Mouse (Mus musculus) inflammation-experienced regulatory T-cells (primary cell): ENCODE data around the gene Gm16181. TPM values are rescaled to one million over a fixed set of nuclear protein-coding genes. Genes with fewer than 3 reads are reported as not detected.

Experiments used
- polyA plus RNA-seq, 2 experiments: library from polyadenylated mRNA; unstranded; fragments of 100-300 nt; shearing (Covaris generic); gene quantifications; one replicate each; pipeline ENCODE4 v1.2.1; 2017

Gene Gm16181
- not detected for polyA plus RNA-seq

DNA sequence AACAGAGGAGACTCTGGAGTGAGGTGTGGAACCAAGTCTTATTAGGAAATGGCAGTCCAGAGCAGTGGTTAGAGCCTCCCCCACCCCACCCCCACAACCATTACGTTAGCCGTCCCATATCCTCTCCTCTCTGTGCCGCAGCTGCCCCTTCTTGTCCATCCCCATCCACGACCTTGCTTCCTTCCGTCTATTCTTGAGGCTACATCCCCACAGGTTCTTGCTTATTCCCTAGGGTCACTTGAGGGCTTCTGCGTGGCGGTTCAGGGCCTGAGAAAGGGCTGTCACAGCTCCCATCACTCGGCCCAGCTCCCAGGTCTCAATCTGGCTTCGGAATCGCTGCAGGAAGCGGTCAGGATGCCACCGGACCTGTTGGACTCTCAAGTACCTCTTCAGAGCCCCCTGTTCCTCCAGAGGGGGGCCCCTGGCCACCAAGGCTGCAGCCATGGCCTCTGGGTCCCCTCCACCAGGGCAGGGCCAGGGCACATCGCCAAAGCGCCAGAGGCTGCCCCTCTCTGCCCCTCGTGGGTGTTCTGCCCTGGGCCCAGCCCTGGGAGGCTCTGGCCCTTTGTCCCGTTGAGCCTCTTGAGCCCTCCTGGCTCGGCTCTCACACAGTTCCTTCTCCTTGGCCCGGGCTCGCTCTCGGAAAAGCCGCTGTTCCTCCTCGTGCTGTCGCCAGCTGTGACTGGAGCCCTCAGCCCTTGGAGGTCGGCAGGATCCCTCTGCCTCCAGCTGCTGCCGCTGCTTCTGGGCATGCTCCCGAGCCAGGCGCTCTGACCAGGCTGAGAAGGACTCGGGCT is at the start of gene Gm16181:
Gm16181 (plus strand) TSS at position 679 of the 797 bp plus-strand sequence.

DNA sequence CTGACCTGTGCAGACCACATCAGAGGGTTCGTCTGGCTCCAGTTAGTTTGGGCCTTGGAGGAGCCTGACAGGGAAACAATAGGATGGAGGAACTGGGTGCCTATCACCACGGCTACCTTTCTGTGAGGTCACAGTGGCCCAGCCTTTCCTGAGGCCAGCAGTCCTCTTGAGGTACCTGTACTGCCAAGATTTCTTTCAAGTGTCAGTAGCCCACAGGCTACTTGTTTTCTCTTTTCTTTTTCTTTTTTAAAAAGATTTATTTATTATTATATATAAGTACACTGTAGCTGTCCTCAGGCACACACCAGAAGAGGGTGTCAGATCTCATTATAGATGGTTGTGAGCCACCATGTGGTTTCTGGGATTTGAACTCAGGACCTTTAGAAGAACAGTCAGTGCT is 44.7 kb upstream of the Gm16181 start, which contains the start of gene Aif1:
Aif1 (minus strand) TSS at position 101 of the 400 bp plus-strand sequence.

DNA sequence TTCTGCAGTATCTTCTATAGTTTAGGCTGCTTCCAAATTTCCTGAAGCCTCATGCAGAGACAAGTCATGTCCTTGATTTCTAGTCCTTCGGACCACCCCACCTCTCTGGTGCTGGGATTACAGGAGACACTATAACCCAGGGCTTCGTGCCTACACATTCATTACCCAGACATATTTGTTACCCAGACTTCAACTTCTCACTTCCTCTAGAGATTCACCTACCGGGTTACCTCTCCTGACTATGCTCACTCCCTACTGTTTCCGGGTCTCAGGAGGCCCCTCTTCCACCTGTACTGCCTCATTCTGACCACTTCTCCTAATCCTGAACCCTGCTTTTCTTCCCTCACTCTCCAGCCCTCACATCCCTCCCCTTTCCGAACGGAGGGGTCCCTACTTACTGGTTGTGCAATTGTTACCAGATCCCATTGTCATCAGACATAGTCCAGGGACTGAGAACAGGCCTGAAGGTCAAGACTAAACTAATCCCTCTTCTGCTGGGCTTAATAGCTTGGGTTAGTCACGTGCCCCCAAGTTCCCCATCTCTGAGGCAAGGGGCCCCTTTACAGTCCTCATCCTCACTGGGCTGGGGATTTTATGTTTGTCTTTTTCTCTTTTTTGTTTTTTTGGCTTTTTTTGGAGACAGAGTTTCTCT is 32.5 kb upstream of the Gm16181 start, which contains the start of gene Lst1:
Lst1 (minus strand) TSS at position 481 of the 652 bp plus-strand sequence.

DNA sequence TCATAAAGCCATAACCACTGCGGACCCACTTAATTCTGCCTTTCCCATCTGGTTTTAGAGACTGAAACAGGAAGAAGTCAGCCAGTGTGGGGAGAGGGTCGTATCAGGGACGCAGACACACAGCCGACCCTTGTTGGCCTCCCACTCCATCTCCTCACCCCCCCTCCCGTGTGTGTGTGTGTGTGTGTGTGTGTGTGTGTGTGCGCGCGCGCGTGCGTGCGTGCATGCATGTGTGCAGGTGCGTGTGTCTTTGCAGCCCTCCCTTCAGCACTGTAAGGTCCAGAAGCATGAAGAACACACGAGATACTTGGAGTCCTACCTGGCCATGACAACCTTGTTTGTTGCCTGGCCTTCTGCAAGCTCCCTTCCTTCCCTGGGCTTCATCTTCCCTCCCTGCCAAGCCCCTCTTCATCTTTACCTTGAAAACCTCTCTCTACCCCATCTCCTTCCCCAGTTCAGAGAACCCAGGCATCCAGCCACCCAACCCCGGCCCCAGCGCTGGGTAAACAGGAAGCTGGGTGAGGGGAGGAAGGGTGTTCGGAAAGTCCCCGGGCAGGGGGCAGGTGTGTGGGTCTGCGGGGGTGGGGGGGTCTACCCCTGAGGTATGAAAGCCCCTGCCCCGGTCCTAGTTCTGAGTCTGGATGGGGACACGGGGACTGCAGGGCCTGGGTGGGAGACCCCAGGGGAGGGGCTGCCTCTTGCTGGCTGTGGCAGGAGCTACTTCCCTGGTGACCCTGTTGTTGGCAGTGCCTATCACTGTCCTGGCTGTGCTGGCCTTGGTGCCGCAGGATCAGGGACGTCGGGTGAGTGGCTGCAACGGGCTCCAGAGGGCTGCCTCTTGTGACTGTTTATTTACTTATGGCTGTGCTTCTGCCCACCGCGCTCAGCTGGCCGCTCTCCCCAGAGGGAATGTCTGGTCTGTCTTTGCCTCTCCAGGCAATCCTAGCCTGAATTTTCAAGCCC is 26.5 kb upstream of the Gm16181 start, which contains the start of gene Ltb:
Ltb (plus strand) TSS at position 559 of the 963 bp plus-strand sequence.

DNA sequence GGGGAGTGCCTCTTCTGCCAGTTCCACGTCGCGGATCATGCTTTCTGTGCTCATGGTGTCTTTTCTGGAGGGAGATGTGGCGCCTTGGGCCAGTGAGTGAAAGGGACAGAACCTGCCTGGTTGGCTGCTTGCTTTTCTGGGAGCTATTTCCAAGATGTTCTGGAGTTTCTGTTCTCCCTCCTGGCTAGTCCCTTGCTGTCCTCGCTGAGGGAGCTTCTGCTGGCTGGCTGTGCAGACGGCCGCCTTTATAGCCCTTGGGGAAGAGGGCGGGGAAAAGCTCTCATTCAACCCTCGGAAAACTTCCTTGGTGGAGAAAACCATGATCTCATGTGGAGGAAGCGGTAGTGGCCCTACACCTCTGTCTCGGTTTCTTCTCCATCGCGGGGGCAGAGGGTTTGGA is 18.8 kb upstream of the Gm16181 start, which contains the start of gene Tnf:
Tnf (minus strand) TSS at position 221 of the 400 bp plus-strand sequence.

DNA sequence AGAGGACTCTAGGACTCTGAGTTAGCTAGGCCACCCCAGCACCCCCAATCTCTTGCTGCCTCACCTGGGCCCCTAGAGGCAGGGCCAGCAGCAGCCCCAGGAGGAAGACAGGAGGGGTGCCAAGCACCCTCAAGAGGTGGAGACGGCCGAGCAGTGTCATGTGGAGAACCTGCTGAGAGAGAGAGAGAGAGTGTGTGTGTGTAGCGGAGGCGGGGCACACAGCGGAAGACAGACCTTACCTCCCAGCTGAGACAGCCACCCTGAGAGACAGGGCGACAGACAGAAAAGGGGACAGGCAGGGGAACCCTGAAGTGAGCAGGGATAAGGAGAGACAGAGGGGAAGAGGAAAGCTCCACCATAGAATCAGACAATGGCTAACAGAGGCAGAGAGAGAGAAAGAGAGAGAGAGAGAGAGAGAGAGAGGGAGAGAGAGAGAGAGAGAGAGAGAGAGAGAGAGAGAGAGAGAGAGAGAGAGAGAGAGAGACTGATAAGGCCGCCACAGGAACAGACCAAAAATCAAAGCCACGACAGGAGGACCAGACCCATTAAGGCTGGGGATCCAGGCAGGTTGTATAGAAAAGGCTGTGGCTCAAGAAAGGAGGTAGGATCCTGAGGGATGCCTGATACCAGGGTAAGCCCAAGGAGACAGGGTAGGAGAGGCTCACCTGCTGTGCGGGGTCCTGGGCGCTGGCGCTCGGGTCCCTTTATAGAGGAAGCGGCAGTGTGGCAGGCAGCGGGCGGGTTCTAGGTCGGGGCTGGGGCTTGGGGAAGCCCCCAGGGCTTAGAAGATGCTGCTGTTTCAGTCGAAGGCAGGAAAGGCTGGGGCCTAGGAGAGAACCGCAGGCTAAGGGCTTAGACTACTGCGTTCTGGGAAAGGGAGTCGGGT is 15.9 kb upstream of the Gm16181 start, which contains the start of gene Lta:
Lta (minus strand) TSS at position 858 of the 886 bp plus-strand sequence.

DNA sequence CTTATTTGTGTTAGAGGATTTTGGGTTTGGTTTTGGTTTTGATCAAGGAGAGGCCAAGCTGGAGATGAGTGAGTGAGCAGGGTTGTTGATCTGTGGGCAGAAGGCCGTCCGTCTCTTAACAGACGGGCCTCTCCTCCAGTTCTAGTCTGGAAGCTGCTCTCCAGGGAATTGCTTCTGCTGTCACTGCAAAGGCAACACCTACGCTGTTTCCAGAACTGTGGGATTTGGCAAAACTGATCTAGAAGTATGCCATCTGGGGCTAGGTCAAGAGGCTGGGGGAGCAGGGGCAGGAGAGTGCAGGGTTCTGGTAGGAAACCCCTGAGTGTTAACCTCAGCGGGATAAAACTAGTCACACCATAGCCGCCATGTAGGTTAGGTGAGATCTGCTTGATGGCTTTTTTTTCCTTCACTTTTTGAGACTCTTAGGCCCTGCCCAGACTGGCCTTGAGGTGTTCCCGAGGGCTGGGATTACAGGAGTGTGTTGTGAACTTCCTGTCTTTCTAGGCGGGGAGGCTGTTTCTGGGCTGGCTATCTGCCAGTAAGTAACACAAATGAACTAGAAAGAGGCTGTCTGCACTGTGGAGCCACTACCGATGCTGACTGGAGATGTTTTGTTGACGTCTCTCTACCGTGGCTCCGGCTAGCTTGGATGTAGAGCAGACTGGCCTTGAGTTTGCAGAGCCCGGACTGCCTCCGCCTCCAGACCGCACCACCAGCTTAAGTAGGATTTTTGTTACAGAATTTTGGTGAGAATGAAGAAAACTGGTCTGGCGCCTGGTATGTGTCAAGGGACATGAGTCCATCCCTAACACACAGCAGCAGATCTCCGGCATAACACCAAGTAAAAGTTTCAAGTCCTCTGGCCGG is 12.7 kb downstream of the Gm16181 start, which contains the start of gene Atp6v1g2:
Atp6v1g2 (plus strand) TSS at position 547 of the 867 bp plus-strand sequence.

DNA sequence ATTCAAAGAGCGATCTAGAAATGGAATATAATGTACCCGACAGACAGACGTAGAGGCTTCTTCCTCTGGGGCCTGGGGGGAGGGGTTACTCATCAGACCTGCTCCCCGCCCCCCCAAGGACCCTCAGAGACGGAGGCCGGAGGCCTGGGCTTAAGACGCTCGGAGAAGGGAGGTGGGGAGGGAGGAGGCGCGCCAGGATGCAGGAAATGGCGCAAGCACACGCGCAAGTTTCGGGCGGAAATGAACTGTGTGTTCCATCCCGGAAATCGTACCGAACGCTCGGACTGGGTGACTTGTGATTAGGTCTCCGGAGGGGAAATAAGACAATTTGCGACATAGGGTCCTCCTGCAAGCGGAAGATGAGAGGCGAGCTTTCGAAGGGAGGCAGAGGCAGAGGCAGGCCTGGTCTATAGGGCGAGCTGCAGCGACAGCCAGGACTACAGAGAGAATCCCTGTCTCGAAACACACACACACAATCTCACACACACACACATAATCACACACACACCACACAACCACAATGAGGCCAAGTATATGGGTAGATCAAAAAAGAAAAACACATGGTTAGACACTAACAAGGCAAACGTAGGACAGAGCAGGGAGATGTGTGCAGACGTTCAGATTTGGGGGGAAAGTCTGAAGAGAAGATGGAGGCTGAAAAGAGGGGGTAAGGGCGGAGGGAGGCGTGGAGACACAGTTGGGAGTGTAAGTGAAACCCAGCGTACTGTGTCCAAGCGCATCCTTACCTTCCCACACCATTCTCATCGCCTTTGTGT is 15.2 kb downstream of the Gm16181 start, which contains the start of gene Nfkbil1:
Nfkbil1 (minus strand) TSS at position 179 of the 776 bp plus-strand sequence.

DNA sequence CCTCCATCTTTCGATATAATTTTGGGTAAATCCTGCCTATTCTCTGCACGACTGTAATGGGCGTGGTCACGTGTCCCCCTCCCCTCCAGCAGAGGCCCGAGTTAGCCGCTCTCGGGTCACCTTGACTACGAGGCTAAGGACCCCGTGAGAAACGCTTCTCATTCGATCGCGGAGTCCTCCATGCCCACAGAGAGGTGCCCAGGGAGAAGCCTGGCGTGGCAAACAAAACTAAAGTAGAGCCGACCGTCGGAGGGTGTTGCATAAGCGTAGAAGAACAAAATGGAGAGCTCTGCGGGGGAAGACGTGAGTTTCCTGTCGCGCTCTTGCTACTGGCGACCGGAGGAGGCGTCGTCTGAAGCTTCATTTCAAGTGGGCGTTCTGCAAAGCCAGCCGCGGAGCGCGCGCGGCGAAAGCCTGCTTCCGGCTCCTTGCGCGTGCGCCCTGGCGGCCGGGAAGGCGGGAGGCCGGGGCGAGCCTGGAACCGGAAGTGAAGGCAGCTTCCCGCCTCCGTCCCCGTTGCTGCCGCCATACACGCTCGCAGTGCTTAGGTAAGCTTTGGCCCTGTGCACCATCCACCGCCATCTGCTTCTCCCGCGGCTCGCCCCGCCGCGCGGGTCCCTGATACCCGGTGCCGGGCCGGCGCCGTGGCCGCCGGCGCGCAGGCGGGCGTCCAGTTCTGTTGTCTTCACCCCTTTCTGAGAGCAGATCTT is 20.8 kb downstream of the Gm16181 start, which contains the start of gene Ddx39b:
Ddx39b (plus strand) TSS at position 442 of the 710 bp plus-strand sequence.

DNA sequence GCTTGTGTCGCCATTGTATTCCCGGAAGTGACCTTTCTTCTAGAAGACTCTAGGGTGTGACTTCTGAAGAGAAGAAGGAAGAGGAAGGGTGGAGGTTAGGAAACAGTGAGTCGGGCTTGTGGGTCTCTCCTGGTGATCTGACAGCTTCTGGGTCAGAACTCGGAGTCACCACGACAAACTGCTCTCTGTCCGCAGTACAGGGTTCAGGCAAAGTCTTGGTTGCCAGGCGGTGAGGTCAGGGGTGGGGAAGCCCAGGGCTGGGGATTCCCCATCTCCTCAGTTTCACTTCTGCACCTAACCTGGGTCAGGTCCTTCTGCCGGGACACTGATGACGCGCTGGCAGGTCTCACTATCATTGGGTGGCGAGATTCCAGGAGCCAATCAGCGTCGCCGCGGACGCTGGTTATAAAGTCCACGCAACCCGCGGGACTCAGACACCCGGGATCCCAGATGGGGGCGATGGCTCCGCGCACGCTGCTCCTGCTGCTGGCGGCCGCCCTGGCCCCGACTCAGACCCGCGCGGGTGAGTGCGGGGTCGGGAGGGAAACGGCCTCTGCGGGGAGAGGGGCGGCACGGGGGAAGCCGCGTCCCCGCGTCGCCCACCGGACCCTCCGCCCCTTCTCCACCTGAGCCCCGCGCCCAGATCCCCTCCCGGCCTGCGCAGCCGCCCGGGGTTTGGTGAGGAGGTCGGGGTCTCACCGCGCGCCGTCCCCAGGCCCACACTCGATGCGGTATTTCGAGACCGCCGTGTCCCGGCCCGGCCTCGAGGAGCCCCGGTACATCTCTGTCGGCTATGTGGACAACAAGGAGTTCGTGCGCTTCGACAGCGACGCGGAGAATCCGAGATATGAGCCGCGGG is 42.3 kb downstream of the Gm16181 start, which contains the start of gene H2-D1:
H2-D1 (plus strand) TSS at position 67 of the 859 bp plus-strand sequence.

Other genes with a start within 250 kb of the Gm16181 start
- gene Hspa1a, start 248.7 kb upstream of the Gm16181 start, polyA plus RNA-seq = 100 to 1,000 TPM in 1 of 2 experiments, 10 to 100 TPM in 1; 84.0 to 191 TPM
- gene Hspa1l, start 248.1 kb upstream of the Gm16181 start, polyA plus RNA-seq = under 1 TPM; 0.10 to 0.73 TPM
- gene Lsm2, start 239.0 kb upstream of the Gm16181 start, polyA plus RNA-seq = 100 to 1,000 TPM in 1 of 2 experiments, 10 to 100 TPM in 1; 80.1 to 110 TPM
- 100 to 1,000 TPM; 201 to 211 TPM for gene Vars, start 219.8 kb upstream of the Gm16181 start, polyA plus RNA-seq
- under 1 TPM; 0.07 to 0.34 TPM for gene Vwa7, start 204.3 kb upstream of the Gm16181 start, polyA plus RNA-seq
- 1 to 10 TPM; 1.5 to 2.5 TPM for gene Sapcd1, start 192.8 kb upstream of the Gm16181 start, polyA plus RNA-seq
- 1 to 10 TPM; 2.9 to 3.2 TPM for gene Msh5, start 174.1 kb upstream of the Gm16181 start, polyA plus RNA-seq
- 100 to 1,000 TPM; 533 to 549 TPM for gene Clic1, start 170.9 kb upstream of the Gm16181 start, polyA plus RNA-seq
- gene Ddah2, start 161.8 kb upstream of the Gm16181 start, polyA plus RNA-seq = 1 to 10 TPM in 1 of 2 experiments, under 1 TPM in 1; 0.98 to 2.2 TPM
- 1 to 10 TPM in 1 of 2 experiments, not detected in 1; 2.0 TPM for gene Ly6g6c, start 155.4 kb upstream of the Gm16181 start, polyA plus RNA-seq
- under 1 TPM; 0.11 to 0.16 TPM for gene Mpig6b, start 154.7 kb upstream of the Gm16181 start, polyA plus RNA-seq
- gene Ly6g6e, start 143.9 kb upstream of the Gm16181 start, polyA plus RNA-seq = not detected
- under 1 TPM in 1 of 2 experiments, not detected in 1; 0.60 TPM for gene Ly6g6d, start 142.8 kb upstream of the Gm16181 start, polyA plus RNA-seq
- not detected for gene Ly6g6f, start 135.2 kb upstream of the Gm16181 start, polyA plus RNA-seq
- gene Abhd16a, start 131.6 kb upstream of the Gm16181 start, polyA plus RNA-seq = 10 to 100 TPM; 73.9 to 82.7 TPM
- not detected for gene Ly6g5c, start 112.6 kb upstream of the Gm16181 start, polyA plus RNA-seq
- 1 to 10 TPM in 1 of 2 experiments, under 1 TPM in 1; 0.90 to 3.6 TPM for gene Ly6g5b, start 105.4 kb upstream of the Gm16181 start, polyA plus RNA-seq
- gene Gpank1, start 99.4 kb upstream of the Gm16181 start, polyA plus RNA-seq = 10 to 100 TPM; 54.2 to 60.6 TPM
- gene Csnk2b, start 98.8 kb upstream of the Gm16181 start, polyA plus RNA-seq = 100 to 1,000 TPM; 238 to 275 TPM
- gene D17H6S53E, start 94.5 kb upstream of the Gm16181 start, polyA plus RNA-seq = 1 to 10 TPM; 1.9 to 3.0 TPM
- gene Apom, start 88.8 kb upstream of the Gm16181 start, polyA plus RNA-seq = 1 to 10 TPM in 1 of 2 experiments, not detected in 1; 2.6 TPM
- 10 to 100 TPM; 50.0 to 63.9 TPM for gene Bag6, start 85.7 kb upstream of the Gm16181 start, polyA plus RNA-seq
- 10 to 100 TPM; 24.6 to 25.6 TPM for gene Prrc2a, start 55.9 kb upstream of the Gm16181 start, polyA plus RNA-seq
- gene Aif1, start 44.8 kb upstream of the Gm16181 start, polyA plus RNA-seq = 1 to 10 TPM; 1.9 to 8.1 TPM
- 1 to 10 TPM; 5.7 to 8.4 TPM for gene Lst1, start 32.4 kb upstream of the Gm16181 start, polyA plus RNA-seq
- gene Ltb, start 26.4 kb upstream of the Gm16181 start, polyA plus RNA-seq = 1,000 to 10,000 TPM; 1,692 to 1,979 TPM
- gene Tnf, start 18.8 kb upstream of the Gm16181 start, polyA plus RNA-seq = 10 to 100 TPM; 34.2 to 54.8 TPM
- gene Lta, start 15.5 kb upstream of the Gm16181 start, polyA plus RNA-seq = 100 to 1,000 TPM in 1 of 2 experiments, 10 to 100 TPM in 1; 56.6 to 152 TPM
- gene Atp6v1g2, start 12.8 kb downstream of the Gm16181 start, polyA plus RNA-seq = 1 to 10 TPM; 4.5 to 5.5 TPM
- gene Nfkbil1, start 15.0 kb downstream of the Gm16181 start, polyA plus RNA-seq = 10 to 100 TPM; 15.6 to 29.3 TPM
- 100 to 1,000 TPM; 211 to 230 TPM for gene Ddx39b, start 20.9 kb downstream of the Gm16181 start, polyA plus RNA-seq
- gene H2-D1, start 41.9 kb downstream of the Gm16181 start, polyA plus RNA-seq = 1,000 to 10,000 TPM; 5,968 to 6,679 TPM
- gene H2-Q1, start 99.6 kb downstream of the Gm16181 start, polyA plus RNA-seq = 1 to 10 TPM in 1 of 2 experiments, under 1 TPM in 1; 0.48 to 1.8 TPM
- gene H2-Q2, start 121.4 kb downstream of the Gm16181 start, polyA plus RNA-seq = 10 to 100 TPM; 15.6 to 19.4 TPM
- gene H2-Q4, start 158.8 kb downstream of the Gm16181 start, polyA plus RNA-seq = 10 to 100 TPM; 33.5 to 46.7 TPM
- gene H2-Q6, start 204.0 kb downstream of the Gm16181 start, polyA plus RNA-seq = 100 to 1,000 TPM; 686 to 886 TPM
- gene H2-Q7, start 218.3 kb downstream of the Gm16181 start, polyA plus RNA-seq = 1,000 to 10,000 TPM; 2,137 to 2,431 TPM
- 10 to 100 TPM; 24.7 to 30.9 TPM for gene H2-Q10, start 249.3 kb downstream of the Gm16181 start, polyA plus RNA-seq